Mouse (Mus musculus) MEL (cell line): ENCODE results near the gene Gimap7. TPM values are rescaled to one million over a fixed set of nuclear protein-coding genes. Genes with fewer than 3 reads are reported as not detected.

Experiments used
- DNase-seq: peaks from one replicate; pipeline ENCODE4 v3.0.0; 2011; ENCODE audit warnings: low read depth, low spot score
- H3K27ac ChIP-seq: 2 replicates; pipeline ENCODE4 v1.5.1; 2012; ENCODE audit warnings: low read depth, mild to moderate bottlenecking, control low read depth, low read length, moderate library complexity; ENCODE audit not compliant: control insufficient read depth
- H3K27me3 ChIP-seq, 2 experiments: fragments of 150-350 bp in 1 of 2; sonication (generic) in 1 of 2; 2 replicates each; pipeline ENCODE4 v1.6.1; 2012; ENCODE audit warnings: low read length in 2 of 2, mild to moderate bottlenecking in 2 of 2, improper control_type of control experiment in 1 of 2, moderate library complexity in 1 of 2; ENCODE audit not compliant: insufficient read depth in 2 of 2, control insufficient read depth in 1 of 2
- H3K36me3 ChIP-seq, 2 experiments: 2 replicates each; pipeline ENCODE4 v1.6.1; 2012 to 2014; ENCODE audit warnings: low read length in 2 of 2, improper control_type of control experiment in 1 of 2, inconsistent platforms in 1 of 2, mild to moderate bottlenecking in 1 of 2; ENCODE audit not compliant: insufficient read depth in 2 of 2, control insufficient read depth in 1 of 2
- H3K4me1 ChIP-seq, 2 experiments: fragments of 150-350 bp in 1 of 2; sonication (generic) in 1 of 2; 2 replicates each; pipeline ENCODE4 v1.6.1; 2012; ENCODE audit warnings: low read length in 2 of 2, improper control_type of control experiment in 1 of 2, mild to moderate bottlenecking in 1 of 2; ENCODE audit not compliant: insufficient read depth in 2 of 2, control insufficient read depth in 1 of 2
- H3K4me3 ChIP-seq, 2 experiments: fragments of 150-350 bp in 1 of 2; sonication (generic) in 1 of 2; 2 replicates each; pipeline ENCODE4 v1.5.1; 2012; ENCODE audit warnings: low read depth in 2 of 2, low read length in 2 of 2, mild to moderate bottlenecking in 2 of 2, moderate library complexity in 2 of 2, control low read depth in 1 of 2, improper control_type of control experiment in 1 of 2; ENCODE audit not compliant: control insufficient read depth in 1 of 2, insufficient read depth in 1 of 2
- H3K79me2 ChIP-seq: 2 replicates; pipeline ENCODE4 v1.6.1; 2012; ENCODE audit warnings: mild to moderate bottlenecking, low read length, moderate library complexity; ENCODE audit not compliant: control insufficient read depth, poor library complexity, insufficient read depth
- H3K9ac ChIP-seq: 2 replicates; pipeline ENCODE4 v1.6.1; 2012; ENCODE audit warnings: low read depth, mild to moderate bottlenecking, control low read depth, low read length, moderate library complexity; ENCODE audit not compliant: control insufficient read depth, poor library complexity, severe bottlenecking
- H3K9me3 ChIP-seq: fragments of 150-350 bp; sonication (generic); replicated peaks from 2 replicates; pipeline ENCODE4 v1.6.1; 2012; ENCODE audit warnings: mild to moderate bottlenecking, low read length, improper control_type of control experiment, moderate library complexity; ENCODE audit not compliant: insufficient read depth
- BHLHE40 ChIP-seq: IDR thresholded peaks from 2 replicates; pipeline ENCODE4 v1.6.1; 2012; ENCODE audit warnings: low read depth, mild to moderate bottlenecking, inconsistent platforms, low read length, improper control_type of control experiment, borderline replicate concordance
- CHD2 ChIP-seq: IDR thresholded peaks from 2 replicates; pipeline ENCODE4 v1.6.1; 2011; ENCODE audit warnings: low read length, improper control_type of control experiment
- E2F4 ChIP-seq: IDR thresholded peaks from 2 replicates; pipeline ENCODE4 v1.6.1; 2011; ENCODE audit warnings: low read depth, low read length, improper control_type of control experiment, borderline replicate concordance
- ETS1 ChIP-seq: IDR thresholded peaks from 2 replicates; pipeline ENCODE4 v1.6.1; 2012; ENCODE audit warnings: low read depth, mild to moderate bottlenecking, inconsistent platforms, low read length, improper control_type of control experiment, moderate library complexity
- GATA1 ChIP-seq: IDR thresholded peaks from 2 replicates; pipeline ENCODE4 v1.6.1; 2011; ENCODE audit warnings: low read depth, low read length, improper control_type of control experiment
- HCFC1 ChIP-seq: IDR thresholded peaks from 2 replicates; pipeline ENCODE4 v1.6.1; 2012; ENCODE audit warnings: low read depth, mild to moderate bottlenecking, inconsistent platforms, low read length, improper control_type of control experiment, moderate library complexity
- JUND ChIP-seq: IDR thresholded peaks from 2 replicates; pipeline ENCODE4 v1.6.1; 2011; ENCODE audit warnings: low read depth, mild to moderate bottlenecking, improper control_type of control experiment, low read length
- MAFK ChIP-seq: IDR thresholded peaks from 2 replicates; pipeline ENCODE4 v1.6.1; 2011; ENCODE audit warnings: low read depth, mild to moderate bottlenecking, low read length, improper control_type of control experiment, borderline replicate concordance
- MAX ChIP-seq: IDR thresholded peaks from 2 replicates; pipeline ENCODE4 v1.6.1; 2011; ENCODE audit warnings: low read length, improper control_type of control experiment
- MEF2A ChIP-seq: IDR thresholded peaks from 2 replicates; pipeline ENCODE4 v1.6.1; 2014; ENCODE audit warnings: low read depth, mild to moderate bottlenecking, inconsistent platforms, low read length, improper control_type of control experiment; ENCODE audit not compliant: poor library complexity, insufficient replicate concordance, severe bottlenecking; ENCODE audit errors: extremely low read depth
- POLR2AphosphoS2 ChIP-seq: IDR thresholded peaks from 2 replicates; pipeline ENCODE4 v1.6.1; 2011; ENCODE audit warnings: low read length, improper control_type of control experiment
- POLR2AphosphoS5 ChIP-seq: IDR thresholded peaks from 2 replicates; pipeline ENCODE4 v1.6.1; 2012; ENCODE audit warnings: low read depth, borderline replicate concordance, mild to moderate bottlenecking, inconsistent platforms, low read length, moderate library complexity, mixed read lengths
- RAD21 ChIP-seq: IDR thresholded peaks from 2 replicates; pipeline ENCODE4 v1.6.1; 2011; ENCODE audit warnings: mild to moderate bottlenecking, low read depth, low read length, improper control_type of control experiment
- RCOR1 ChIP-seq: IDR thresholded peaks from 2 replicates; pipeline ENCODE4 v1.6.1; 2012; ENCODE audit warnings: low read depth, mild to moderate bottlenecking, inconsistent platforms, low read length, improper control_type of control experiment
- SMC3 ChIP-seq: IDR thresholded peaks from 2 replicates; pipeline ENCODE4 v1.6.1; 2011; ENCODE audit warnings: low read depth, low read length, improper control_type of control experiment
- TBP ChIP-seq: IDR thresholded peaks from 2 replicates; pipeline ENCODE4 v1.8.0; 2011; ENCODE audit warnings: low read depth, low read length, improper control_type of control experiment
- TCF12 ChIP-seq: IDR thresholded peaks from 2 replicates; pipeline ENCODE4 v1.6.1; 2014; ENCODE audit warnings: low read depth, mild to moderate bottlenecking, inconsistent platforms, low read length, improper control_type of control experiment, moderate library complexity
- UBTF ChIP-seq: IDR thresholded peaks from 2 replicates; pipeline ENCODE4 v1.6.1; 2012; ENCODE audit warnings: low read depth, mild to moderate bottlenecking, inconsistent platforms, low read length, improper control_type of control experiment, moderate library complexity, borderline replicate concordance; ENCODE audit not compliant: insufficient read depth
- USF2 ChIP-seq, 2 experiments: IDR thresholded peaks; 2 replicates each; pipeline ENCODE4 v1.6.1; 2011 to 2012; ENCODE audit warnings: improper control_type of control experiment in 2 of 2, low read length in 2 of 2, borderline replicate concordance in 1 of 2, inconsistent platforms in 1 of 2, low read depth in 1 of 2, mild to moderate bottlenecking in 1 of 2; ENCODE audit not compliant: insufficient read depth in 1 of 2
- ZKSCAN1 ChIP-seq: IDR thresholded peaks from 2 replicates; pipeline ENCODE4 v1.6.1; 2012; ENCODE audit warnings: low read depth, mild to moderate bottlenecking, inconsistent platforms, low read length, improper control_type of control experiment, moderate library complexity
- ZNF384 ChIP-seq: IDR thresholded peaks from 2 replicates; pipeline ENCODE4 v1.6.1; 2012; ENCODE audit warnings: low read depth, mild to moderate bottlenecking, inconsistent platforms, low read length, improper control_type of control experiment
- polyA plus RNA-seq, 2 experiments: library from polyadenylated mRNA; stranded (reverse) in 1 of 2; unstranded in 1 of 2; fragments of >175 nt in 1 of 2; fragments of >200 nt in 1 of 2; gene quantifications; 2 replicates each; pipeline versions ENCODE4 v1.2.1 to v1.2.4; 2012; ENCODE audit warnings: low replicate concordance in 2 of 2, low read depth in 1 of 2; ENCODE audit not compliant: insufficient read length in 2 of 2, insufficient read depth in 1 of 2, missing spikeins in 1 of 2
- total RNA-seq: library from RNA; depleted of rRNA; stranded (reverse); fragments of 300-350 nt; gene quantifications from 2 replicates; pipeline ENCODE4 v1.2.3, GENCODE M21; 2012

The Gimap7 gene
- total and polyA plus RNA-seq, 3 experiments, result not detected

- no peak overlapping the region for H3K9ac ChIP-seq
- H3K36me3 ChIP-seq, result no peaks in the 10 kb centered on the region; a peak in 1 of 4 replicates
- no peak overlapping the region for H3K27ac ChIP-seq
- 0 out of 2 replicates have a peak, but pooled peaks cover 2% of the 10 kb centered on the region for H3K79me2 ChIP-seq
- H3K4me1 ChIP-seq, result no peaks in the 10 kb centered on the region
- DNase-seq, result peak; percentile 2
- no peak overlapping the region for H3K4me3 ChIP-seq
- no peaks in the 10 kb centered on the region for H3K9me3 ChIP-seq
- H3K27me3 ChIP-seq, result no peaks in the 10 kb centered on the region
- TF ChIP-seq GATA1 (no peak), RCOR1 (no peak), TBP (no peak), RAD21 (no peak), MEF2A (no peak), MAFK (no peak), E2F4 (no peak), MAX (no peak), CHD2 (no peak), TCF12 (no peak), ZKSCAN1 (no peak), ETS1 (no peak), JUND (no peak), POLR2AphosphoS2 (no peak), UBTF (no peak), BHLHE40 (no peak), USF2 (IDR thresholded peaks at IDR 0.05; ENCODE audit: borderline replicate concordance in 1 of 2, insufficient read depth in 1 of 2, low read depth in 1 of 2, low read length in 2 of 2) (no peak), POLR2AphosphoS5 (no peak)
Observed at GRCm38 (mm10) chr6:48674291-48675058, 43.9 kb upstream of the Gimap7 start.

- Histone ChIP-seq H3K9me3 (no peaks in the 10 kb centered on the region), H3K36me3 (no peaks in the 10 kb centered on the region; a peak in 1 of 4 replicates), H3K27ac (peak overlapping the region; percentile 77), H3K4me1 (no peaks in the 10 kb centered on the region), H3K9ac (peak overlapping the region; percentile 74), H3K79me2 (0 out of 2 replicates have a peak, but pooled peaks cover 2% of the 10 kb centered on the region), H3K4me3 (peak overlapping the region; percentile 69 to 87), H3K27me3 (no peaks in the 10 kb centered on the region)
- no peak for TF ChIP-seq SMC3
- 0 out of 2 replicates have a peak, but pooled peaks have one; percentile 11 for TF ChIP-seq HCFC1
- TF ChIP-seq ZNF384, result peak; percentile 46; the same call in 1 of the 2 replicates
- TF ChIP-seq ETS1, result no peak
- DNase-seq, result no peak
Observed at GRCm38 (mm10) chr6:48675400-48675930, 43.0 kb upstream of the Gimap7 start.
